Mouse (Mus musculus): ENCODE data around the gene Map4. TPM values are rescaled to one million over a fixed set of nuclear protein-coding genes. Genes with fewer than 3 reads are reported as not detected.
A peak's percentile ranks its signal among the peaks of the same experiment; 100 is the strongest.
"Not testable (repeated sequence)": the region's sequence is repeated elsewhere in the genome, so short reads cannot be mapped to it uniquely, and the experiment has no call there.

Map4 gene
- polyA plus RNA-seq, 1 experiment from 2014 or later: 30.4 TPM

DNA sequence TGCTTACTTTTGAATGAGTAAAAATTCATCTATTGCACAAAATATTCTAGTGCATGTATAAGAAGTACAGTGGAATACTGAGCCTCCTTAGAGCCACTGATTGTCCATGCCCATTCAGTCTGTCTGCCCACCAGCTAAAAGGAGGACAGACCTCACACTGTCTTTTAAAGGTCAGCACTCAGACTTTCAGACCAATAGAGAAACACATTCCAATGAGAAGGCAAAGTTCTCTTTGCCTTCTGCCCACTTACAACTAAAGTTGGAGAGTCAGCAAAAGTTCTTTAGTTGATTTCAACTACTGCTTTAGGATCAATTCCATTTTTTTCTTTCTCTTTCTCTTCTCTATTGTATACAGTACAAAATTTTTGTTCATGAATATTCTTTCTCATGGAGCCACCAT, 33.5 kb downstream of the Map4 start:
- H3K9me3 ChIP-seq (ENCODE audit: control insufficient read depth, low read length): no peaks in the 10 kb centered on the region

DNA sequence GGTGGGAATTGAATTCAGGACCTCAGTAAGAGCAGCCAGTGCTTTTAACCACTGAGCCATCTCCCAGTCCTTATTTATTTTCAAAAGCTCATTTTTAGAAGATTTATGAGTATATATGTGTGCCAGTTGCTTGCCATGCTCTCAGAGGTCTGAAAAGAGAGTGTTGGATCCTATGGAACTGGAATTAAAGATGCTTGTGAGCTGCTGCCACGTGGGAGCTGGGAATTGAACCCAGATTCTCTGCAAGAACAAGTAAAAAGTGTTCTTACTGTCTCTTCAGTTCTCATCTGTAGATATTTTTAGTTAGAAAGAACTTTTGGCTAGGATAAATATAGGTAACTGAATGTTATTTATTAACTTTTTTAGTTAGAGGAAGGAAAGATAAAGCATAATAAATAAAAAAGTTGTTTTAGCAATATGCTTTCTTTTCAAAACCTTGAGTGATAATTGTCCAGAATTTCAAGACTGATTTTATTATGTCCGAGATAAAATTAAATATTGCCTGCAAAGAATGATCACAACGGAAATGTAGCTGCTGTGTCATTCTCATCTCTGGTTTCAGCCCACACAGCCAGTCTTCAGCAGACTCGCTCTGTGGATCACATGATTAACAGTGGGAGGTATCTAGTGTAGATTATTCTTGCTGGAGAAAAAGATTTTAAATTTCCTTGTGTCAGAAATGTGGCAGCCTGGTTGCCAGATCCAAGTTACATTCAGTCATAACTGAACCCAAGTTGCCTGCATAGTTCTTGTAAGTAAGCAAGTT, 37.3 kb downstream of the Map4 start:
- H3K27ac ChIP-seq (ENCODE audit: low read depth, low read length): no peak overlapping the region
- no peaks in the 10 kb centered on the region for H3K9me3 ChIP-seq (ENCODE audit: control insufficient read depth, low read length)
- 61% methylated on average over 4 of the region's 4 CpGs for WGBS
- no peak overlapping the region for H3K4me2 ChIP-seq
- H3K27me3 ChIP-seq (replicated peaks; ENCODE audit: control insufficient read depth, insufficient read depth, low read length): no peaks in the 10 kb centered on the region
- H3K4me3 ChIP-seq (ENCODE audit: low read depth, low read length): no peak overlapping the region
- no peak for DNase-seq (ENCODE audit: low spot score)
- H3K36me3 ChIP-seq (ENCODE audit: control insufficient read depth, insufficient read depth, low read length): no peaks in the 10 kb centered on the region
- no peak for ATAC-seq (replicated peaks; ENCODE audit: low FRiP score)
- no peaks in the 10 kb centered on the region for H3K4me1 ChIP-seq (replicated peaks; ENCODE audit: control insufficient read depth, insufficient read depth, low read length)
- H3K9ac ChIP-seq (ENCODE audit: low read depth, low read length): no peak overlapping the region

More for the DNA sequence above, 33.5 kb downstream of the Map4 start:
- Histone ChIP-seq H3K27ac (ENCODE audit: low read depth, low read length) (no peak overlapping the region), H3K4me2 (no peak overlapping the region), H3K27me3 (replicated peaks; ENCODE audit: control insufficient read depth, insufficient read depth, low read length) (no peaks in the 10 kb centered on the region), H3K4me3 (ENCODE audit: low read depth, low read length) (no peak overlapping the region), H3K4me1 (replicated peaks; ENCODE audit: control insufficient read depth, insufficient read depth, low read length) (no peaks in the 10 kb centered on the region), H3K36me3 (ENCODE audit: control insufficient read depth, insufficient read depth, low read length) (no peaks in the 10 kb centered on the region), H3K9ac (ENCODE audit: low read depth, low read length) (no peak overlapping the region)
- ATAC-seq (replicated peaks; ENCODE audit: low FRiP score): no peak
- DNase-seq (ENCODE audit: low spot score): no peak

DNA sequence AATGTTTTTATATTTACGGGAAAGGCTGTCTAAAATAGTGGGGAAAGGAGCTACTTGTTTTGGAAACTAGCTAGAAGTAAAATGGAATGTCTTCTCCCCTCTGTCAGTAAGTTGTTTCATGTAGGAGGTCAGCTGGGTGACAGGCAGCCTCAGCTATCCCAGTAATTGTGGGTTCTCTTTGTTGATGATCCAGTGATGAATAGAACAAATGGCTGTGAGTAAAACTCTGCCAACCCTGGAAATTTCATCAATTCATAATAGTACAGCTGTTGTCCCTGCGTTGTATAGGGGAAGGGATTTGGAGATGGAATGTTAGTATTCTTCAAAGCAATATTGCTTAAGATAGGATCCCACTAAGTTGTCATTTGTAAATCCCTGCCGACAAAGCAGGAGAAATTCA, 37.9 kb downstream of the Map4 start:
- Histone ChIP-seq H3K9me3 (ENCODE audit: control insufficient read depth, low read length) (no peaks in the 10 kb centered on the region), H3K9ac (ENCODE audit: low read depth, low read length) (no peak overlapping the region), H3K36me3 (ENCODE audit: control insufficient read depth, insufficient read depth, low read length) (no peaks in the 10 kb centered on the region), H3K4me3 (ENCODE audit: low read depth, low read length) (no peak overlapping the region), H3K27ac (ENCODE audit: low read depth, low read length) (no peak overlapping the region), H3K4me2 (no peak overlapping the region), H3K4me1 (replicated peaks; ENCODE audit: control insufficient read depth, insufficient read depth, low read length) (no peaks in the 10 kb centered on the region), H3K27me3 (replicated peaks; ENCODE audit: control insufficient read depth, insufficient read depth, low read length) (no peaks in the 10 kb centered on the region)
- ATAC-seq (replicated peaks; ENCODE audit: low FRiP score) (no peak), DNase-seq (ENCODE audit: low spot score) (no peak)
- WGBS: 82% methylated on average over 3 of the region's 3 CpGs

DNA sequence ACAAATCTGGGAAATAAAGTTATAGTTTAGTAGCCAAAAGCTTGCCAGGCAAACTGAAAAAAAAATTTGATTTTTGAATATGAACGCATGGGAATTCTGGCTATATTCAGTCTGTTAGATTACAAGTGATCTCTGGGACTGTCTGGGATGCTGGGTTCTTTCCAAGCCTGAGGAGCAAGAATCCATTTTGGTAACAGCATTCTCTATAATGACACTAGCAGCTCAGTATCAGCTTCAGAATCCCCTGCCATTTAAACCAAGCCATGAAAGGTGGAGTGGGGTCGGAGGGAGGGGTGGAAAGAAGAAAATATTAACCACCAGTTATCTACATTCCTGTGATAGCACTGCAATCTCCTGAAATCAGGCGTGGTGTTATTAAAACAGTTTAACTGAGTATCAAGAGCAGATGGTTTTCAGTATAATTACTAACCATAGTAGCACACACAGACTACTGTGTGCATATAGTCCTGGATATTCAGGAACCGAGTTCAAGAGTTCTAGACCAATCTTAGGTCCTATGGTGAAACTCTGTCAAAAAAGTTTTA, 38.6 kb downstream of the Map4 start:
- ATAC-seq (replicated peaks; ENCODE audit: low FRiP score) (no peak), DNase-seq (ENCODE audit: low spot score) (no peak)
- H3K4me2 ChIP-seq: no peak overlapping the region
- H3K36me3 ChIP-seq (ENCODE audit: control insufficient read depth, insufficient read depth, low read length): no peaks in the 10 kb centered on the region
- no peaks in the 10 kb centered on the region for H3K27me3 ChIP-seq (replicated peaks; ENCODE audit: control insufficient read depth, insufficient read depth, low read length)
- no peaks in the 10 kb centered on the region for H3K4me1 ChIP-seq (replicated peaks; ENCODE audit: control insufficient read depth, insufficient read depth, low read length)
- whole genome bisulfite sequencing: 73% methylated on average over 4 of the region's 4 CpGs
- no peak overlapping the region for H3K27ac ChIP-seq (ENCODE audit: low read depth, low read length)
- H3K9ac ChIP-seq (ENCODE audit: low read depth, low read length): no peak overlapping the region
- no peaks in the 10 kb centered on the region for H3K9me3 ChIP-seq (ENCODE audit: control insufficient read depth, low read length)
- H3K4me3 ChIP-seq (ENCODE audit: low read depth, low read length): no peak overlapping the region

DNA sequence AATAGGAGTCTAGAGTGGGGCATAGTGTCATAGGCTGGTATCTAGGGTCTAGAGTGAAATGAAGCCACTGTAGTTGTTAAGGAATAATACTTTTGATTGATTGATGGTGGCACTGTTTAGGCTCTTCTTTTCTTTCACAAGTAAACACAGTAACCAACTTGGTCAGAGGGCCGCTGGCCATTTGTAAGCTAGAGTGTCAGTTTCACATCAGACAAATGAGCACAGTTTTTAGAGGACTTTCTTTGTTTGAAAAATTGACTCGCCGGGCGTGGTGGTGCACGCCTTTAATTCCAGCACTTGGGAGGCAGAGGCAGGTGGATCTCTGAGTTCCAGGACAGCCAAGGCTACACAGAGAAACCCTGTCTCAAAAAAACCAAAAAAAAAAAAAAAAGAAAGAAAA, 40.5 kb downstream of the Map4 start:
- H3K36me3 ChIP-seq (ENCODE audit: control insufficient read depth, insufficient read depth, low read length): not testable (repeated sequence)

DNA sequence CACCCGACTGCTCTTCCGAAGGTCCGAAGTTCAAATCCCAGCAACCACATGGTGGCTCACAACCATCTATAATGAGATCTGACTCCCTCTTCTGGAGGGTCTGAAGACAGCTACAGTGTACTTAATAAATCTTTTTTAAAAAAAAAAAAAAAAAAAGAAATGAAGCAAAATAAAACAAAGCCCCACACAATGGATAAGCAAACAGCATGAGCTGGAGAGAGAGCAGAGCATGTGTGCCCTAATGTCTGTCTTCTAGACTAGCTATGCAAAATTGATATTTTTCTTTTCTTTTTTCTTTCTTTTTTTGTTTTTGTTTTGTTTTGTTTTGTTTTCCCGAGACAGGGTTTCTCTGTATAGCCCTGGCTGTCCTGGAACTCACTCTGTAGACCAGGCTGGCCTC, 49.0 kb downstream of the Map4 start:
- not testable (repeated sequence) for DNase-seq (ENCODE audit: low spot score); H3K9ac ChIP-seq (ENCODE audit: low read depth, low read length); H3K9me3 ChIP-seq (ENCODE audit: control insufficient read depth, low read length); ATAC-seq (replicated peaks; ENCODE audit: low FRiP score); H3K27me3 ChIP-seq (replicated peaks; ENCODE audit: control insufficient read depth, insufficient read depth, low read length); H3K27ac ChIP-seq (ENCODE audit: low read depth, low read length); H3K4me3 ChIP-seq (ENCODE audit: low read depth, low read length); H3K4me2 ChIP-seq; H3K4me1 ChIP-seq (replicated peaks; ENCODE audit: control insufficient read depth, insufficient read depth, low read length); H3K36me3 ChIP-seq (ENCODE audit: control insufficient read depth, insufficient read depth, low read length)
- WGBS: 87% methylated on average over 4 of the region's 4 CpGs

More for the DNA sequence above, 40.5 kb downstream of the Map4 start:
- ATAC-seq (replicated peaks; ENCODE audit: low FRiP score); H3K4me3 ChIP-seq (ENCODE audit: low read depth, low read length); H3K4me1 ChIP-seq (replicated peaks; ENCODE audit: control insufficient read depth, insufficient read depth, low read length); DNase-seq (ENCODE audit: low spot score); H3K27me3 ChIP-seq (replicated peaks; ENCODE audit: control insufficient read depth, insufficient read depth, low read length); H3K4me2 ChIP-seq; H3K9me3 ChIP-seq (ENCODE audit: control insufficient read depth, low read length); H3K9ac ChIP-seq (ENCODE audit: low read depth, low read length); H3K27ac ChIP-seq (ENCODE audit: low read depth, low read length): not testable (repeated sequence)
- WGBS: 91% methylated on average over 5 of the region's 5 CpGs

DNA sequence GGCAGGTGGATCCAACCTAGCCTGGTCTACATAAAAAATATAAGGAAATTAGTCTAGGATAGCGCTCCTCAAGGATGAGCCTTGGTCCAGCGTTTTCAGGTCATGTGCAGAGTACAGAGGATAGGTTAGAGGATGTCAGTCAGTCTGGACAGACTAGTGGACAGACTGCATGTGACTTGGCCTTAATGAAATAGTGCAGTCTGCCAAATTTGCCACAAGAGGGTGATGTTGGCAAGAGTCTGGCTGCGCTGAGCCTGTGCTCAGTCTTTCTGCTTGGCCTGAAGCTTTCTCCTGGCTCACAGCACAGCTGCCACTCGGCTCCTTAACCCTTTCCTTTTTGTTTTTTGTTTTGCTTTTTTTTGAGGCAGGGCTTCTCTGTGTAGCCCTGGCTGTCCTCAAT, 54.2 kb downstream of the Map4 start:
- WGBS: 23% methylated on average over 4 of the region's 4 CpGs
- Histone ChIP-seq H3K4me2 (no peak overlapping the region), H3K27me3 (replicated peaks; ENCODE audit: control insufficient read depth, insufficient read depth, low read length) (no peaks in the 10 kb centered on the region), H3K9ac (ENCODE audit: low read depth, low read length) (no peak overlapping the region), H3K4me3 (ENCODE audit: low read depth, low read length) (no peak overlapping the region), H3K9me3 (ENCODE audit: control insufficient read depth, low read length) (no peaks in the 10 kb centered on the region), H3K36me3 (ENCODE audit: control insufficient read depth, insufficient read depth, low read length) (no peaks in the 10 kb centered on the region), H3K27ac (ENCODE audit: low read depth, low read length) (no peak overlapping the region), H3K4me1 (replicated peaks; ENCODE audit: control insufficient read depth, insufficient read depth, low read length) (no peaks in the 10 kb centered on the region)
- ATAC-seq (replicated peaks; ENCODE audit: low FRiP score): peak; percentile 67
- peak; percentile 38 for DNase-seq (ENCODE audit: low spot score)

DNA sequence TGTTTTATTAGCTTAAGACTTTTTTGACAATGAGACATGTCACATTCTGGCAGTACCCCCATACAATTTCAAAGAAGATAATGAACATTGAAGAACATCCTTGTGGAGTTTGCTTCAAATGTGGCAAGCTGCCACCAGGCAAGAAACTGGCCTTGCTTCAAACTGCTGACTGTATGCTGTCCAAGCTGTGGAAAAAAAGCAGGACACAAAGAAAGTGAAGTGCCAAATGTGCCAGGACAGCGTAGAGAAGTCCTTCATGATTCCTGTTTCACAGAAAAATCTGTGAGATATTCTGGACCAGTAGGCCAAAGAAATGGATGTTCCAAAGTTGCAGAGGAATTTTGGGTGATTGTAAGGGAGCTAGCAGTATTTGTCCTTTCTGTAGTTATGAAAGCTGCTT, 57.8 kb downstream of the Map4 start:
- Histone ChIP-seq H3K36me3 (ENCODE audit: control insufficient read depth, insufficient read depth, low read length) (no peaks in the 10 kb centered on the region), H3K4me2 (no peak overlapping the region), H3K9me3 (ENCODE audit: control insufficient read depth, low read length) (no peaks in the 10 kb centered on the region), H3K27ac (ENCODE audit: low read depth, low read length) (no peak overlapping the region), H3K27me3 (replicated peaks; ENCODE audit: control insufficient read depth, insufficient read depth, low read length) (no peaks in the 10 kb centered on the region), H3K9ac (ENCODE audit: low read depth, low read length) (no peak overlapping the region), H3K4me1 (replicated peaks; ENCODE audit: control insufficient read depth, insufficient read depth, low read length) (no peaks in the 10 kb centered on the region), H3K4me3 (ENCODE audit: low read depth, low read length) (no peak overlapping the region)
- ATAC-seq (replicated peaks; ENCODE audit: low FRiP score): no peak
- WGBS: 81% methylated on average over 1 of the region's 1 CpGs
- no peak for DNase-seq (ENCODE audit: low spot score)

DNA sequence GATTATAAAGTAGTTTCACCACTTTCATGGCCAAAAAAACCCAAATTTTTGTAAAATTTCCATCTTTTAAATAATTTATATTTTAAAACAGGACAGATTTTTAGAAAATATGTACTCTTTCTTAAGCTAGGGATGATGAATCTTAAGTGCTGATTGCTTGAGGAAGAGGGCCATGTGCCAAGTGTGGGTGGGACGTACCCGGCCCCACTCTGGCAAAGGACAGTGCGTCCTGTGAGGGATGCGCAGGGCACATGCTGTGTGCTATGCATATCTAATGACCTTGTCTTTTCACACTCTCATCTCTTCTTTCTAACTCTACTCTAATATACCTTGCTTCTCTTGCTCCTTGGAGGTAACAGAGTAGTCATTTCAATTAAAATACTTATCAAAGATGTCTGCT, 66.2 kb downstream of the Map4 start:
- Histone ChIP-seq H3K9ac (ENCODE audit: low read depth, low read length) (no peak overlapping the region), H3K27ac (ENCODE audit: low read depth, low read length) (no peak overlapping the region), H3K4me1 (replicated peaks; ENCODE audit: control insufficient read depth, insufficient read depth, low read length) (no peaks in the 10 kb centered on the region), H3K4me3 (ENCODE audit: low read depth, low read length) (no peak overlapping the region), H3K27me3 (replicated peaks; ENCODE audit: control insufficient read depth, insufficient read depth, low read length) (no peaks in the 10 kb centered on the region), H3K4me2 (no peak overlapping the region), H3K9me3 (ENCODE audit: control insufficient read depth, low read length) (no peaks in the 10 kb centered on the region), H3K36me3 (ENCODE audit: control insufficient read depth, insufficient read depth, low read length) (no peaks in the 10 kb centered on the region)
- 88% methylated on average over 4 of the region's 4 CpGs for WGBS
- ATAC-seq (replicated peaks; ENCODE audit: low FRiP score): no peak
- DNase-seq (ENCODE audit: low spot score): no peak
